Mouse (Mus musculus): ENCODE results near the gene Cobll1.

The Cobll1 gene

DNA sequence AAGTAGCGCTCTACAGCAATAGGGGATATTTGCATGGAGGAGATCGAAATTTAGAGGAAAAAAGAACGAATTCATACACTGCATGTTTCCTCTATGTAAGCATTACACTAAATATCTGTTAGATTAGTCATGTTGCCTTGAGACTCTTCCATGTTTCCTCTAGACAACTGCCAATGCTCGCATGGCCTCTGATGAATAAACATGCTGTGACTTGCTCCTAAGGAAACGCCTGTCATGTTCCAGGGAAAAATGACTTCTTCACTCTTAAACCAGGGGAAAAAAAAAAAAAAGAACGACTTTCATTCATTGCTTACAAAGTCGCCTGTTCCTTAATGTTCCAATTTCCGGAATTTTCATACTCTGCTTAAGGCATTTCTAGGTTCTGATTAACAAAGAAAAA is 2.1 kb downstream of the Cobll1 start:
- no peak for DNase-seq (ENCODE audit: low read depth, low spot score)

GRCm38 (mm10) chr2:65236644-65237043 is 2.6 kb downstream of the Cobll1 start:
- DNase-seq (ENCODE audit: low read depth, low spot score), result no peak

DNA sequence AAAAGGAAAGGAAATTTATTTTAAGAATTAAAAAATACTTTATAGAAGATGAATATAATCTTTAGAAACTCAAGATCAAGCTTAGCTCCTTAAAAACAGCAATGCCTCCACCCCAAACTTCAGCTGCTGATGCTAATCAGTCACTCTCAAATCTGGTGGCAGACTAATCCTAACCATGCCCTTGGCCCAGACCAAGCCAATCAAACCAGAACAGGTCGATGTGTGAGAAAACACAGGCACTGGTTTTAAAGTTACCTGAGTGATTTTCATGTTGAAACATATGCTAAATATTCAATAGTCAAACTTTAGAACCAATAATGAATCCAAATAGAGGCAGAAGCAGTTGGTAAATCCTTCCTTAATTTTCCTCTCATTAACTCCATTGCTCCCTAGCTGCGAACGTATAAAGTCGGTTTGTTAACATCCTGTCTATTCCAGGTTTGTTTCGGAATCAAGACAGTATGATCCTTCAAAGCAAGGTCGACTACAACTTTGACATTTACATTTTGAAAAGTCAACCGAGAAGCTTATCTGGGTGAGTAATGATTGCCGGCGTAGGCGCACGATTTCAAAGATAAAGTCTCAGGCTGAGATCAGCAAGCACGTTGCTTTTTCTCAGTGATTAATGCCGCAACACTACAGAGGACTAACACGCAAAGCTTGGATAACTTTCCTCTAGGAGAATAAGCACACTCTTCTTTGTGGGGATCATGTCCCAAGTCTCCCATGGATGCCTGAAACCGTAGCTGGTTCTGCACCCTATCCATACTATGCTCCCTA is 6.3 kb downstream of the Cobll1 start:
- DNase-seq (ENCODE audit: low read depth, low spot score), result no peak

DNA sequence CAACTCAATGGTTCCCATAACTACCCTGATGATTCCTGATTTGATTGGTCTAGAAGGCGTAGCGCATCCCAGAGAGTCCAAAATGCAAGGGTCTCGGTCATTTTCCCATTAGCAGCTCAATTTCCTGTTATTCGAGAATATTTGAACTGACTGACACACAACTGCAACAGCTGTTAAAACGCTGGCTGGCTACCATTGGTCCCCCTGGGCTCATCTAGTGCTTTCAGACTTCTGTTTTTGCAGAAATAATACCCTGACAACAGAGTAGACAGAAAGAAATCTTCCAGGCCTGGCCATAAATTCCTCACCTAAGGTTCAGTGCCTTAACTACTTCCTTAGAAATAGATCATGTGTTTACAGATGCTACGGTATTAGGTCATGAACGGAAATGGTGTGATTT is 10.8 kb downstream of the Cobll1 start:
- no peak for DNase-seq (ENCODE audit: low read depth, low spot score)

GRCm38 (mm10) chr2:65227898-65228290 is 11.3 kb downstream of the Cobll1 start:
- no peak for DNase-seq (ENCODE audit: low read depth, low spot score)

DNA sequence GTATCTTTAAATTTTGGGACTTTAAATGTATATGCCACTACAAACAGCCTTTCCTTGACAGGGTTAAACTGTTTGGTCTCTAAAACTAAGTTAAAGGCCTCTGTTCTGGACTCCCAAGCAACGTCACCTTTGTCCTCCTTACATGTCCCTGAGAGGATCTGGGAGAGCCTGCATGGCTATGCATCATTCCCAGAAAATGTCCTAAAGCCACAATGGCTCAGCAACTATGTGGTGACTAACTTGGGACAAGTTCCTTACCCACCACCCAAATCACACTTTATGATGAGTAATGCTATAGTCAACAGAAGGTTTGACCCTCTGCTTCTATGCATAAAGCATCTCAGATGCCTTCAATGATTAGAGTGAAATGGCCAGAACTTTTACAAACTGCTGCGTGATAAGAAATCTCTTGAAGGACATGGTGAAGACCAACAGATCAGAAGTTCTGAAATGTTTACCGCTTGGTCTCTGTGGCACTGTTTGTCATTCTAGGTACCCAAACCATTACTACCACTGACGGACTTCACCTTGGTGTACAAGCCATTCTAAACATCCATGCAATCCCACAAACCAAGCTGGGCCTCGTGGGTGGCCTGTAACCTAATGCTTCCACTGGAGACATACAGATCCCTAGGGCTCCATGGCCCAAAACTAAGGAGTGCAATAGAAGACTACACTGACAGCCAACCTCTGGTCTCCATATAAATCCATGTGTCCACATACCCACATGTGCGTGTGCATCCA is 11.9 kb downstream of the Cobll1 start:
- no peak for DNase-seq (ENCODE audit: low read depth, low spot score)

- DNase-seq (ENCODE audit: low read depth, low spot score), result no peak
Observed at GRCm38 (mm10) chr2:65226494-65226893, 12.7 kb downstream of the Cobll1 start.

DNA sequence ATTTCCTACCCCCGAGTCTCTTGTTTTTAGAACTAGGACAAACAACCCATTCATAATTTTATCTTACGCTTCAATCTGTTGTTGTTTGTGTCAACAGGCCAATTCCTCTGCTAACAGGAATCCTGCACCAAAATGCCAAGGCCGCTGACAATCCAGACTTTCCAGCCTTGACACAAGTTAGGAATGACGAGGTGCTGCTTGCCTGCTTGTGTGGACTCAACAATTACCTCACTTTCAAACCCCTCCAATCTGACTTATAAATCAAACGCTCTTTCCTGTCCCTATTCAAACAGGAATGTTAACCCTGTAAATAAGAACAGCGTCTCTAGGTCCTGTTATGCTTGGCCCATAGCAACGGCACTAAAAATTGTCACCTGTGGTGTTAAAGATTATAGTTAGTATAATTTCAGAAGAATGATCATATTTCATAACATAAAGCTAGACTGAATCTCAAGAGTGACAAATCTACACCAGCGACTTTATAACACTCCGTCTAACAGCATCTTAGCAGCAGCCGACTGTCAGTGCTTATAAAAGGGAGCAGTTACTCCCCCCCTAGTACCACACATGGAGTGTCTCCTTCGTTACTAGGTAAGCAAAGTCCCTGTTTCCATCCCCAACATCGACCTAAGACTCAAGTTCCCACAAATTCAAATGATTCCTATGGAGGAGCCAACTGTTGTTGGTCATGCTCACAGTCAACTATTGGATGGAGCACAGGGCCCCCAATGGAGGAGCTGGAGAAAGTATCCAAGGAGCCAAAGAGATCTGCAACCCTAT is 15.1 kb downstream of the Cobll1 start:
- DNase-seq (ENCODE audit: low read depth, low spot score), result no peak

DNA sequence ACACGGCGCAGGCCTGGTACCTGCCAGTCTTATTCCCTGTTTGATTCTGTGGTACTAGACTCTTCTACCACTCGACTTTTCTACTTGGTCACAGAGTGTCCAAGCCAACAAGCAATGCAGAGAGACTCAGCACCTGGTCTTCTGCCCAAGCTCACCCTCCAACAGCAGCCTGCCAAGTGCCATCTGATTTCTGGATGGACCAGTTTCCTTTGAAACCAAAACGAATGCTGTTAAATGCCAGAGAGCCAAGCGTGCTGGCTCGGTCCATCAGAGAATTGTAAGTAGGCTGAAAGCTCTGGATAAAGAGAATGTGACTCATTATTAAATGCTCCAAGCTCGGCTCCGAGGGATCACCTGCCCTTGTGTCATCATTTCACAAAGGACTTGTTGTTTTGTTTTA is 16.2 kb downstream of the Cobll1 start:
- DNase-seq (ENCODE audit: low read depth, low spot score), result no peak

DNA sequence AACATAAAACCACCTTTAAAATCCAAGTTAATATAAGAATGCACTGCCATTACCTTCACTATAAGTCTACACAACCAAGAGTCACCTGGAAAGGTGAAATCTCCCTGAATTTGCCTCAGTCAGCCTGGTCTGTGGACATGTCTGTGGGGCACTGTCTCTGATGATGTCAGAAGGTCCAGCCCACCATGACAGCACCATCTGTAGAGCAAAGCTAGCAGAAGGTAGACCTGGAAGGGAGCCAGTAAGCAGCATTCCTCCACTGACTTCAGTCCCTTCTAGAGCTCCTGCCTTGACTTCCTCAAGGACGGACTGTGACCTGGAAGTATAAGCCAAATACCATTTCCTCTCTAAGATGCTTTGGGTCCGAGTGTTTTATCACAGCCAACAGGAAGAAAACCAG is 17.6 kb downstream of the Cobll1 start:
- DNase-seq (ENCODE audit: low read depth, low spot score), result no peak

DNA sequence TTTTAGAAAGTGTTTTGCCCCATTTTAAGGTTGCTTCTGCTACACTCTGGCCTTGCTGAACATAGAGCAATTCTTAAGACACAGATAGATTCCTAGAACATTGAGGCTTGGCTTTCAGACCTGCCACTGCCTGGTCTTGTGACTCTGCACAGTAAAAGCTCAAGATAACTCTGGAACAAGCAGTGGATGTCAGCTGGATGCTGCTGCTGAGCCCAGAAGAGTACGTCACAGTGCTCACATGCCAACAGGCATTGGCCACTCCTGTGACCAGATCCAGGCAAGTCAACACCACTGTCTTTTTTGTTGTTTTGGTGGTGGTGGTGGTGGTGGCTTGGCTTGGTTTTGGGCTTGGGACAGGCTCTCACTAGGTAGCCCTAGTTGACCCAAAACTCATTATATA is 18.6 kb downstream of the Cobll1 start:
- DNase-seq (ENCODE audit: low read depth, low spot score), result no peak

GRCm38 (mm10) chr2:65219375-65220135 is 19.6 kb downstream of the Cobll1 start:
- DNase-seq (ENCODE audit: low read depth, low spot score), result no peak

DNA sequence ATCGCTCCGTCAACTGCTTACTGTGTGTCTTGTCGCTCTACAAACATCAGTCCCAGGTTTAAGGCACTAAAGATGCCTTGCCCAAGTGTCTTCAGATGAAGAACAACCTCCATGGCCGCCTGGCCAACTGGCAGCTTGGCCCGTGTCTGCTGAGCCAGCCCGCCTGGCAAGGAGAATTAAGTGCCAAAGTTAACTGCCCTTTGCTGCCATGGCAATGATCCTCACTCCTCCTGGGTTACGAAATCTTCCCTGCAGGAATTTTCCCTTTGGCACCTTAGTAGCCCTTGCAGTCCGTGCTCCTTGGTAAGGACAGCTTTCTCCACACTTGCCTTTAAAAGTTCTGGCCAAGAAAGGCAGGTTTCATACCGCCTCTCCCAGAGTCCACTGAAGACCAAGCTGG is 20.9 kb downstream of the Cobll1 start:
- no peak for DNase-seq (ENCODE audit: low read depth, low spot score)

DNA sequence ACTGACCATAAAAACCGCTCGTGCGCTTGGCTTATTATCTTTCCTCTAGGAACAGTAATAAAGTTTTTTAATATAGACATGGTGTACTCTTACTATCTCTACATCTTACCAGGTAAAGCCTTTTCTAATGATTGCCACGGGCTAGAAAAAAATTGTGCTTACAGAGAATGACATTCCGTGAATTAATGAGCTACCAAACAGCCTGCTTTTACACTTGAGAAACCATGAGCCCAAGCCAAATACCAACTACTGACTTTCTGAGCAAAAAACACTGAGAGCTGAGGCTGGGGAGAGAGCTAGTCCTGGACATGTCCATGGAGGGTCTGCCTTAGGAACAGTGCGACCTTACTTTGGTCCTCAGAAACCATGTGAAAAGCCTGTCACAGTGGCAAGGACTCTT is 21.5 kb downstream of the Cobll1 start:
- DNase-seq (ENCODE audit: low read depth, low spot score), result no peak

DNA sequence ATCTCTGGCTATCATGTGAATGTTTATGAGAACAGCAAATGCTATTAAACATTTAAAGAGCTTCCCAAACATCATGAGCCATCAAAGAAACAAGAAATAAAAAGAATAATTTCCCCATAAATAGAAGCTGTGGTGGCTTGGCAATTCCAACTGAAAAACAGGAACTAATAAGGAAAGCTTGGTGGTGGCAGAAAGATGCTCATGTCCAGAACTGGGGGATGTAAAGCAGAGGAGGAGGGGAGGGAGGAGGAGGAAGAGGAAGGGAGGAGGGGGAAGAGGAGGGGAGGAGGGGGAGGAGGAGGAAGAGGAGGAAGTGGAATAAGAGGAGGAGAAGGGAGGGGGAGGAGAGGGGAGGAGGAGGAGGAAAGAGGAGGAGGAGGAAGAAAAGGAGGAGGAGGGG is 23.0 kb downstream of the Cobll1 start:
- no peak for DNase-seq (ENCODE audit: low read depth, low spot score)

DNA sequence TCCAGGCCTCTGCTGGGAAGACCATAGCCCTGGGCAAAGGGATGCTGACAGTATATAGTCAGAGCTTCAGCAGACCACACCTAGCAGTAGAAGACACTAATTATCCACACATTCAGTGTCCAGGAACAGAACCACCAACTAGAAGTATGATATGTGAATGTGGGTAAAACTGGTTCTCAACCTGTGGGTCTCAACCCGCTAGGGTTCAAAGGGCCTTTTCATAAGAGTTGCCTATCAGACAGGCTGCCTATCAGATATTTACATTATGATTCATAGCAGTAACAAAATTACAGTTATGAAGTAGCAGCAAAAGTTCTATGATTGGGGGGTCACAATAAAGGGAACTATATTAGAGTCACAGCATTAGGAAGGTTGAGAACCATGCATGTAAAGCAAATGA is 24.6 kb downstream of the Cobll1 start:
- DNase-seq (ENCODE audit: low read depth, low spot score), result no peak

DNA sequence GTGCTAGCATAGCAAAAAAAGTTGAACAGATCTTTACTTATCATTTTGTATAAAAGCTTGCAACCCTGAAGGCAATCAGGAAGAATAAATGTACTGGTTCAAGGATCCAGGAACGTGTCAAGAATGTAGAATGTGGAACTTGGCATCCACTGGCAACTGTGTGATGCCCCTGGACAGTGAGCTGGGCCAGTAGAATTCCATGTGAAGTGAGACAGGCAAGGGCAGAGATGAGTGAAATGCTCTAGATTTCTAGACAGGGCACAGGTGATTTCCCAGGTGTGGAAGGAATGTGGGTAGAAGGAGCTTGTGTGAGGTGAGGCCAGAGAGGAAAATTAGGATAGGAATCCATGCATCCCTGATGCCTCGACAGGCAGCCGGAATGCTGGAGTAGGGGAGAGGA is 25.5 kb downstream of the Cobll1 start:
- no peak for DNase-seq (ENCODE audit: low read depth, low spot score)

DNA sequence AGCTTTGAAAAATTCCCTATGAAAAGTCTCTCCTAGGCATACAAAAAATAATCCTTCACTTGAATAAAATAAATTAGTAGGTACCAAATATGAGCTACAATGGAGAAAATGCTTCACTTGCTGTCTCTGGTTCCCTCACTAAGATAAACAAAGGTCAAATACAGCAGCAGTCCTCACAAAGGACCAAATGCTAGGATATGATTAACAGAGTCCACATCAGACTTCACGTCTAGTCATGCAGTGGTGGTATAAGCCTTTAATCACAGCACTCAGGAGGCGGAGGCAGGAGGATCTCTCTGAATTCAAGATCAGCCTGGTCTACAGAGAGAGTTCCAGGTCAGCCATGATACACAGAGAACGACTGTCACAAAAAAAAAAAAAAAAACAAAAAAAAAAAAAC is 27.6 kb downstream of the Cobll1 start:
- DNase-seq (ENCODE audit: low read depth, low spot score), result no peak

DNA sequence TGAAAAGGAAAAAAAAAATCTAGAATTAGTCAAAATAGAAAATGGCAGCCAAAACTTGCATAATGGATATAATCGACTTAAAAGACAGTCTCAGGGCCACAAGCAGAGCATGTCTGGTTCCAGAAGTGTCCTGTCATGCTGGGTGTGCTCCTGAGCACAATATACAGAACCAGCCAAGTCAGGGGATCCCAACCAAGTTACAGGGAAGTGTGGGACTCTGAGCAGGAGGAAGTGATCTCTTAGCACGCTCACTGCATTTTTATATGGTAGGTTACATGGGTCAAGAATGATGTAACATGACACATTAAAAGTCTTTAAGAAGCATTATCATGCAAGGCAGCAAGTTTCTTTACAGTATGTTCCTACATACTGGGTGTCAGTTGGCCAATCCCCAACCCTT is 31.5 kb downstream of the Cobll1 start:
- DNase-seq (ENCODE audit: low read depth, low spot score), result no peak

- DNase-seq (ENCODE audit: low read depth, low spot score), result no peak
Observed at GRCm38 (mm10) chr2:65203699-65204098, 35.5 kb downstream of the Cobll1 start.

- no peak for DNase-seq (ENCODE audit: low read depth, low spot score)
Observed at GRCm38 (mm10) chr2:65199706-65200105, 39.5 kb downstream of the Cobll1 start.

DNA sequence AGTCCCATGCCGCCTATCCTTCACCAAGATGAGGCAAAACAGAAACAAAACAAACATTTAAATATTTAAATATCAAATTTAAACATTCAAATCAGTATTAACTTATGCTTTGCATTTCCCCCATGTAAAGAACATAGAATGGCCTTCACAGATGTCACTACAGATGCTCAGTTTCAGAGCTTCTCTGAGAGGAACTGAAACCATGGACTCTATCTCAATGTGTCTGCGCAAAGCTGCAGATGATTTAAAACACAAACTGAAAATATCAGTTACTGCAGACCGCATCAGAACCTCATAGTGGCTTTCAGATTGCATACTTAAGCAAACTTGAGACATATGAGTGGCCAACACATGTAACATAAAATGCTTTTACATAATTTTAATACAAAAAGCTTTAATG is 40.6 kb downstream of the Cobll1 start:
- no peak for DNase-seq (ENCODE audit: low read depth, low spot score)

Measured in telencephalon, adult 2 months (tissue).